Mouse (Mus musculus) embryonic facial prominence, embryonic 13.5 days (tissue): ENCODE measurements at regions not wholly inside any gene's neighbourhood (a gene's known extent, or its start where the extent isn't known, plus 50 kb on each side); places are given as distances from the start of the nearest gene placed in this dataset.

Experiments used
- ATAC-seq: fragments of 200-750 bp; cut with Nextera tagmentation; 2 replicates; pipeline ENCODE4 v1.8.0; 2017; ENCODE audit warnings: low read depth; ENCODE audit not compliant: insufficient number of reproducible peaks, insufficient read depth, low FRiP score, low TSS enrichment
- H3K27ac ChIP-seq: fragments of 300-500 bp; sonication (generic); 2 replicates; pipeline ENCODE4 v1.5.1; 2015; ENCODE audit warnings: moderate library complexity, mild to moderate bottlenecking, inconsistent platforms
- H3K27me3 ChIP-seq: fragments of 300-500 bp; sonication (generic); 2 replicates; pipeline ENCODE4 v1.6.1; 2015; ENCODE audit warnings: mild to moderate bottlenecking, inconsistent platforms
- H3K36me3 ChIP-seq: fragments of 300-500 bp; sonication (generic); 2 replicates; pipeline ENCODE4 v1.6.1; 2015; ENCODE audit warnings: mild to moderate bottlenecking, inconsistent platforms
- H3K4me1 ChIP-seq: fragments of 300-500 bp; sonication (generic); 2 replicates; pipeline ENCODE4 v1.6.1; 2015; ENCODE audit warnings: inconsistent platforms
- H3K4me2 ChIP-seq: fragments of 300-500 bp; sonication (generic); 2 replicates; pipeline ENCODE4 v1.6.1; 2015; ENCODE audit warnings: moderate library complexity, mild to moderate bottlenecking, inconsistent platforms
- H3K4me3 ChIP-seq: fragments of 300-500 bp; sonication (generic); 2 replicates; pipeline ENCODE4 v1.5.1; 2015; ENCODE audit warnings: mild to moderate bottlenecking, inconsistent platforms
- H3K9ac ChIP-seq: fragments of 300-500 bp; sonication (generic); 2 replicates; pipeline ENCODE4 v1.6.1; 2015; ENCODE audit warnings: mild to moderate bottlenecking, inconsistent platforms
- H3K9me3 ChIP-seq: fragments of 300-500 bp; sonication (generic); 2 replicates; pipeline ENCODE4 v1.6.1; 2016; ENCODE audit warnings: inconsistent platforms
- WGBS: fragments of 180-500 bp; shearing (Covaris S2); methylation state at CpG from one replicate; pipeline ENCODE4 v1.1.7; 2015; ENCODE audit warnings: mixed read lengths; 5-methylcytosine and 5-hydroxymethylcytosine counted together

DNA sequence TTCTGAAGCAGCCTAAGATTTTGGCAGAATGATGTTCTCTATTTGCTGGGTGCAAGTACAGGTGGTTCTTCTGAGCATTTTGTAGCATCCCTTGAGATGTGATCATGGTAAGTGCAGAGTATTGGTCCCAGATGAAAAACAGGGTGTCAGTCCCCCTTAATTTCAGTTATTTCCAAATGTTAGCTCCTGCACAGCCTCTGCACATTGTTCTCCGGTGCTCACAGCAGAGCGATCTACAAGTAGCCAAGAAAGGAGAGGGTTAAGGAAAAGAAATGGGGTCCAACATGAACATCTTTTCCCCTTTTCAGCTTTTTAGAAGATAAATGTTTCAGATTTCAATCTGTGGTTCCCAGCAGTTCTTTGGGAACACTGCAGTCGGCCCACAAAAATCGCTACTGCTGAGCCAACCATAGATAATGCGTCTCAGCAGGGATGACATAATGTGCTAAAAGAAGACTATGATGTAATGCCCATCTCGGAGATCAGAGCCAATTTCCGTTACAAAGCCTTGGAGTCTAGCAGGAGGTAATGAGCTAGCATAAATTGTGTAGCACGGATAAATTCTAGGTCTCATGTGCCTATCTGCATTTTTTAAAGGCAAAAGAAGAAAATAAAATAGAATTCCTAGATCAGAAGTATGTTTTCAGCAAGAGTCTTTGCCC is 400.1 kb upstream of the Slc30a5 start:
- H3K9me3 ChIP-seq, result no peaks in the 10 kb centered on the region
- H3K36me3 ChIP-seq, result no peaks in the 10 kb centered on the region
- H3K4me2 ChIP-seq, result no peak overlapping the region
- H3K4me3 ChIP-seq, result no peak overlapping the region
- no peak overlapping the region for H3K9ac ChIP-seq
- H3K27ac ChIP-seq, result no peak overlapping the region
- peaks cover 14% of the 10 kb centered on the region for H3K4me1 ChIP-seq
- H3K27me3 ChIP-seq, result no peaks in the 10 kb centered on the region; the same call in none of the 2 replicates
- 37% methylated on average over 8 of the region's 8 CpGs for WGBS
- no peak for ATAC-seq

DNA sequence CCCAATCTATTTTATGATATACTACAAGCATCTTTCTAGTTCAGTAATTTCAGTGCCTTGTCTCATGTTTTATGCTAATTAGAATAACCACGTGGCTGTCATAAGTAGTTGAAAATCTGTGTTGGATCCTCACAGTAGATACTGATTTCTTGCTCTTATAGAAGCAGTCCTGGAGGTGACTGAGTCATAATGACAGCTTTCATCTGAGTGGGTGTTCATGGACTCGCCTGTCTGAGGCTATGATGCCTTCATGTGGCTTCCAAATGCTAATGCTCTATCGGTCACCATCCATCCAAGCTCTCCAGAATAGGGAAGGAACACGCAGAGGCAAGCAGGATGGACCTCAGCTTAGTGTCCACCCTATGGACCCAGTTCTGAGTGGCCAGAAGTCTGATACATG is 396.6 kb upstream of the Slc30a5 start:
- H3K27me3 ChIP-seq, result no peaks in the 10 kb centered on the region; the same call in 1 of the 2 replicates
- ATAC-seq, result no peak

DNA sequence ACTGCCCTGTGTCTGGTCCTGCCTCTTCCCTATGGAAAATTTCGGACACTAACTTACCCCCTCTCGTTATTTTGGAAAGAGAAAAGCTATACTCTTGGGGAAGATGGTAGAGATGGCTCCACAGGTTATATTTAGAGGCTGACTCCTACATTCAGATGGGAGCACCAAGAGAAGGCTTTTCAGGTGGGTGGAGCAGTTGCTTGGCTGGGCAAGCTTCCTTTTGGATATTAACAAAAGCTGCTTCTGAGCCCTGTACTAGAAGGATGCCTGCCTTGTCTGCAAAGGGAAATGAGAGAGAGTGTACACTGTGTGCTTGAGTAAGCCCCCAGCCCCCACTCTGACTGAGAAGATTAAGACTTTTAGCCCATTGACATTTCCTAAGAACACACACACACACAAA is 392.1 kb upstream of the Slc30a5 start:
- Histone ChIP-seq H3K27ac (no peak overlapping the region), H3K27me3 (no peaks in the 10 kb centered on the region), H3K36me3 (no peaks in the 10 kb centered on the region), H3K9me3 (no peaks in the 10 kb centered on the region), H3K4me1 (no peaks in the 10 kb centered on the region), H3K4me2 (no peak overlapping the region), H3K4me3 (no peak overlapping the region), H3K9ac (no peak overlapping the region)
- 78% methylated on average over 2 of the region's 2 CpGs for WGBS
- no peak for ATAC-seq

More for the DNA sequence above, 396.6 kb upstream of the Slc30a5 start:
- Histone ChIP-seq H3K4me1 (peaks cover 14% of the 10 kb centered on the region), H3K27ac (no peak overlapping the region), H3K9me3 (no peaks in the 10 kb centered on the region), H3K4me2 (no peak overlapping the region), H3K9ac (no peak overlapping the region), H3K4me3 (no peak overlapping the region), H3K36me3 (no peaks in the 10 kb centered on the region)
- WGBS, result 83% methylated on average over 4 of the region's 4 CpGs

DNA sequence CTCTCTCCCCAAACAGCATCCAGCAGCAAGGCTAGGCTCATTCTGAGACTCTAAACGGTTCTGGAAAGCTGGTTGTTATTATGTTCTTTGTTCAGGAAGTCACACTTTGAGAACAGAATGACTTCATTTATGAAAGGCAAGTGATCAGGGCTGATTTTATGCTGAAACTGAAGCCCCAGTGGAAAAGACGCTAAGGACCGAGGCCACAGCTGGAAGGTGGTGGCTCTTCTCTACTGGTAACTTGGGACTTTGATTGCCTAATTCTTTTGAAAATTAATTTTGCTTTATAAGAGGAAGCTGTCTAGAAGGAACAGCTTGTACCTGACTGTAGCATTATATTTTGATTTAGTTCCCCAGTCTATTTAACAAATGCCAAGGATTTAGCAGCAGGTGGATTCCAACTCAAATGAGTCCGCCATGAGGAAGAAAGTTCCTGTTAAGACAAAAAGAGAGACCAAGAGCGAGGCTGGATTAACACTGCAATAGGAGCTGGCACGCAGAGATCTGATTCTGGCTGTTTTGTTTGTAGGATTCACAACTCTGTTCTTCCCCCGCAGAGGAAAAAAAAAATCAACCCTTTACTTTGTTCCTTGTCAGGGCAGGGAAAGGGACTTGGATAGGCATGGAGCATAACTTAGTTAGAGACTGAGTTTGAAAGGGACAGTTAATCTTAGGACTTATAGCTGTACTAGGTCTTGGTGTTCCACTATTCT is 388.3 kb upstream of the Slc30a5 start:
- Histone ChIP-seq H3K9me3 (no peaks in the 10 kb centered on the region), H3K27me3 (no peaks in the 10 kb centered on the region), H3K4me3 (no peak overlapping the region), H3K36me3 (no peaks in the 10 kb centered on the region), H3K4me1 (peaks cover 19% of the 10 kb centered on the region), H3K27ac (no peak overlapping the region), H3K4me2 (no peak overlapping the region), H3K9ac (no peak overlapping the region)
- no peak for ATAC-seq
- WGBS, result 56% methylated on average over 7 of the region's 7 CpGs

DNA sequence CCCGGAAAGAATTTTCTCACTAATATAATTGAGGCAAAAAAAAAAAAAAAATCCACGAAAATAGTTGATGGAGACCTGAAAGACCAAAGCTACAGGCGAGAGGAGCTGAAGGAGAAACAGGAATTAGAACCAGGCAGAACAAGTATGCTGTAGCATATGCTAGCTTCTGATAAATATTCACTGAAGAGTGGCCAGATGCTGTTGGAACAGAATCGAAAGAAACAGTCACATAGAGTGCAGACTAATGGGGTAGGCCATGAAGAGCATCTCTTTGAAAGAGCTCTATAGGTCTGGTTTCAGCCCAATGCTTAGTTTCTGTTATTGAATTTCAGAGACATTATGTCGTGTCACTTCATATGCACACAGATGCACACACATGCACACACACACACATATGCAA is 386.3 kb upstream of the Slc30a5 start:
- Histone ChIP-seq H3K4me3 (no peak overlapping the region), H3K9ac (no peak overlapping the region), H3K27ac (no peak overlapping the region), H3K36me3 (no peaks in the 10 kb centered on the region), H3K9me3 (no peaks in the 10 kb centered on the region), H3K4me2 (no peak overlapping the region), H3K27me3 (no peaks in the 10 kb centered on the region), H3K4me1 (peaks cover 34% of the 10 kb centered on the region)
- ATAC-seq, result no peak
- WGBS, result 68% methylated on average over 5 of the region's 5 CpGs

DNA sequence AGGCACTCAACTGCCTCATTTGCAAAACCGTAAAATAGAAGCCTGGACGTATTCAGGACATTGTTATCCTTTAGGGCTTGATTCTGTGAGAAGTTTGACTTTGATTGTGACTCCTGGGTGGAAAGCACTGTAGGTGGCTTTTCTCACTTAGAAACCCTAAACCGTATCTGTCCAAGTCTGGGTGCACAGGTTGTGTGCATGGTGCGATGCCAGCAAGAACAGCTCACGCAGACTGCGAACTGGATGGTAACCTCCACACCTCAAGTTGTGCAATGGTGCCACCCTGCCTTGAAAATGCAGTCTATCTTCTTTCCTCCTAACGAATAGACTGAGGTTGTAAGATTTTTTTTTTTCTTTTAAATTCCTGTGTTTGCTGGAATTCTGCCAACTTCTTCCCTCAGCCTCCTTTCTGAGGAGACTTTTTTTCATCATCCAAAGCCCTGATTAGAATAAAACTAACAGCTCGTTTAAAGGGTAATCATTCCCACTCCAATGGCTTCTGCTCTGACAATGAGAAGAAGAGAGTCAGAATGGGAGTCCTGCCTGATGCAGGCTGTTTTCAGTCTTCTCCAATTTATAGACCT is 383.8 kb upstream of the Slc30a5 start:
- no peaks in the 10 kb centered on the region for H3K27me3 ChIP-seq
- WGBS, result 63% methylated on average over 8 of the region's 8 CpGs
- no peaks in the 10 kb centered on the region for H3K9me3 ChIP-seq
- H3K4me2 ChIP-seq, result no peak overlapping the region
- H3K4me3 ChIP-seq, result no peak overlapping the region
- H3K27ac ChIP-seq, result peak overlapping the region; percentile 44; the same call in 1 of the 2 replicates
- no peak overlapping the region for H3K9ac ChIP-seq
- no peaks in the 10 kb centered on the region for H3K36me3 ChIP-seq
- no peak for ATAC-seq
- peaks cover 46% of the 10 kb centered on the region for H3K4me1 ChIP-seq

DNA sequence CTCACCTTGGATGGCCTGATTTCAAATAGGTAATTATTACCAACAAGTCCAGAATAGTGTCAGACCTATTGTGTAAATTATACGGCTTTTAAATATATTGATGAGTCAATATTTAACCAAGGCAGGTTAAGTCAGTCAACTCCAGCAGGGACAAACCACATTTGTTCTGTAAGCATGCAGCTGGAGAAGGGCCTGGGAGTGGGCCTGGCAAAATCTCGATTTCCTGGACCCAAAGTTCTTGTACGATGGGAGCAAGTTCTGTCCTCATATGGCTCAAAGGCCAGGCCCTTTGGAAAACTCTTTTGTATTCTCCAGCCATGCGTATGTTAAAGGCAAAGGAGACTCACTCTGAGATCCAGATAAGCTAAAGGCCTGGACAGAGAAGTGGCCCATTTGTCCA is 383.2 kb upstream of the Slc30a5 start:
- peak overlapping the region; percentile 44 for H3K27ac ChIP-seq
- ATAC-seq, result no peak
- H3K9ac ChIP-seq, result no peak overlapping the region
- no peaks in the 10 kb centered on the region for H3K9me3 ChIP-seq
- H3K36me3 ChIP-seq, result no peaks in the 10 kb centered on the region
- H3K27me3 ChIP-seq, result no peaks in the 10 kb centered on the region
- WGBS, result 70% methylated on average over 4 of the region's 4 CpGs
- H3K4me3 ChIP-seq, result no peak overlapping the region
- peaks cover 46% of the 10 kb centered on the region for H3K4me1 ChIP-seq
- H3K4me2 ChIP-seq, result 0 out of 2 replicates have a peak overlapping the region, but pooled peaks have one; percentile 45

DNA sequence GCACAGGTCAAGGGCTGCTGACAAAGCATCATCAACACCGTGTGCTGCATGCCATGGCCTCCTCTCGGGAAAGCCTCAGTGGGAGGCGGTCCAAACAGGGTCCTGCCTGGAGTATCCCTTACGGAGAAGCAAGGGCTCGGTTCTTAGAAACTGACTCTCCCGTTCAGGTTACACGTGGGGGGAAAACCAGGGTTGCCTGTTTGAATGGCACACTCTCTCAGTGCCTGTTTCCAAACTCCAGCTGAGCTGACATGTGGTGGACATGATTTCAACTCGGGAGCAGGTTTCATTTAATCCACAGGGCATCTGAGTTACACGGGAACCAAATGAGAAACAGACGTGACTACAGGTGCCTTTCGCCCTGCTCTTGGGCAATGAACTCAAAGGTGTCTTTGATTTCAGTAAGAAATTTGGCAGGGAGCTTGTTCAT is 382.6 kb upstream of the Slc30a5 start:
- no peaks in the 10 kb centered on the region for H3K27me3 ChIP-seq
- H3K36me3 ChIP-seq, result no peaks in the 10 kb centered on the region
- H3K9me3 ChIP-seq, result no peaks in the 10 kb centered on the region
- H3K4me1 ChIP-seq, result peaks cover 46% of the 10 kb centered on the region
- H3K9ac ChIP-seq, result 0 out of 2 replicates have a peak overlapping the region, but pooled peaks have one; percentile 32
- ATAC-seq, result peak; percentile 57; the same call in 1 of the 2 replicates
- 12% methylated on average over 11 of the region's 11 CpGs for WGBS
- peak overlapping the region; percentile 44; the same call in 1 of the 2 replicates for H3K27ac ChIP-seq
- no peak overlapping the region for H3K4me3 ChIP-seq
- H3K4me2 ChIP-seq, result peak overlapping the region; percentile 45

DNA sequence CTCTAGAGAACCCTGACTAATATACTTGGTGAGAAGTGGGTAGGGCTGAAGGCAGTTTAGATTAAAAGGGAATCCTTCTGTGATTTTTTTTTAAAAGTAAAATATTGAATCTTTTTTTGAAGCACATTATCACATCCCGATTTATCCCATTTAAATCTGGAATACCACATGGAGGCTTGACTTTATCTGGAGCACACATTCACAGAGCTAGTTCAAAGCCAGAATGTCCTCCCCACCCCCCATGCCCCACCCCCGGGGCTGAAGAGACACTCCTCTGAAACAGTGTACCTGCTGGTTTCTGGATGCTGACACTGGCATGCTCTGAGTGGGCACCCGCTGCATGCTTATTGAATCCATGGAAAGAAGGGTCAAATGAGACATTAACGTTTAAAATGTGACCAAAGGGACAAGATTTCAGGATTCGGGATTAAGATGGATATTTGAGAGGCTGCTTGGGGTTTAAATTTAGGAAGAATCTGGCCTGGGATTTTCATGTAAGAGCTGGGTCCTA is 382.0 kb upstream of the Slc30a5 start:
- ATAC-seq, result no peak
- Histone ChIP-seq H3K4me3 (no peak overlapping the region), H3K4me2 (peak overlapping the region; percentile 45), H3K9ac (no peak overlapping the region), H3K4me1 (peaks cover 46% of the 10 kb centered on the region), H3K27ac (peak overlapping the region; percentile 44; the same call in 1 of the 2 replicates), H3K27me3 (no peaks in the 10 kb centered on the region), H3K9me3 (no peaks in the 10 kb centered on the region), H3K36me3 (no peaks in the 10 kb centered on the region)
- 39% methylated on average over 5 of the region's 5 CpGs for WGBS

DNA sequence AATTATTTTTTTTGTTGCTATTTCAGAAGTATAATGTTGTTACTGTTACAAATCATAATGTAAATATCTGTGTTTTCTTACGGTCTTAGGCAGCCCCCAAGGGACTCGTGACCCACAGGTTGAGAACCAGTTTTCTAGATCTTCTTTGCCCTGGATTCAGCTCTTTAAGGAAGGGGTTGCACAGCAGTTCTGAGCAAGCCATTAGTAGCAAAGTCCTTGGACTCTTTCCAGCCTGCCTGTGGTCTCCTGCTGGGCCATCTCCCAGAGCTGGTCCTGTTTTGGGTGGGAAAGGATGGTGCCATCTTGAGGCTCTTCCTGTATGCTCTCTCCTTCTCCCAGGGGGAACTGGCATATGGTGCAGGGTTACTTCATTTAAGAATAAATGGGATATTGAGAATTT is 380.9 kb upstream of the Slc30a5 start:
- no peak for ATAC-seq
- Histone ChIP-seq H3K9ac (no peak overlapping the region), H3K27me3 (no peaks in the 10 kb centered on the region), H3K4me2 (no peak overlapping the region), H3K4me3 (no peak overlapping the region), H3K27ac (no peak overlapping the region), H3K9me3 (no peaks in the 10 kb centered on the region), H3K4me1 (peaks cover 46% of the 10 kb centered on the region), H3K36me3 (no peaks in the 10 kb centered on the region)
- WGBS, result 67% methylated on average over 2 of the region's 2 CpGs

DNA sequence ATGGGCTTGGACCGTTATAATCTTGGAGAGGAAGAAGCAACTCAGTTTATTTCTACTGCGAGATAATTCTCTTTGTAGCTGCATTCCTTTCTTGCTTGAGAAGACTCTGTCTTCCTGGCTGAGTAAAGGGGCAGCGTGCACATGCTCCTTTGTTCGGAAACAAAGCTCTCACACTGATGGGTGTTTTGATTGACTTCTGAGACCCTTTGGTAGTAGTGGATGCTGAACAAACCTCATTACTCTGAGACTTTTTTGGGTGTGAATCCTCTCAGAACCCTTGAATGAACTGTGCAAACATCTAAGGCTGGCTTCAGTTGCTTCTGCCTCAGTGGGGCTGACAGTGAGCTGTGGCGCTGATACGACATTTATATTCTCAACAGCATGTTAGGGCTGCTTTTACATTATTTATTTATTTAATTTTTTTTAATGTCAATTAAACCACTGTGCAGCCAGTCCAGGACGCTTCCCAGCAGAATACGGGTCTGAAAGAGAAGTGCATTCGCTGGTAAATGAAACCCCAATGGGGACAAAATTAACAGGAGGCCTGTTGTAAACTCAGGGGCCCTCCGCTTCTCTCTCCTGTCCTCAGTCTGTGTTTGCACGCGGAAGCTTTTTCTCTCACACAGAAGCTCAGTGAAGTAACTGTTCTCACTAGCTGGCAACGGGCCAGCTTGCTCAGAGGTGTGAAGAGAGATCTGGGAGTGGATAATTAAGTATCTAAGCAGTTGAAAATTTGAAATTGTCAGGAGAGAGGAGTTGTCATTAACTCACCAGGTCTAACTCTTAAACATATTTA is 380.1 kb upstream of the Slc30a5 start:
- H3K9me3 ChIP-seq, result no peaks in the 10 kb centered on the region
- H3K4me2 ChIP-seq, result no peak overlapping the region
- H3K4me3 ChIP-seq, result no peak overlapping the region
- H3K36me3 ChIP-seq, result no peaks in the 10 kb centered on the region
- H3K27me3 ChIP-seq, result no peaks in the 10 kb centered on the region
- H3K4me1 ChIP-seq, result peaks cover 43% of the 10 kb centered on the region
- no peak for ATAC-seq
- WGBS, result 60% methylated on average over 13 of the region's 13 CpGs
- no peak overlapping the region for H3K9ac ChIP-seq
- H3K27ac ChIP-seq, result no peak overlapping the region
